Mouse (Mus musculus) hindbrain, embryonic 13.5 days (tissue): Measurements from ENCODE around the gene Rasl12. TPM values are rescaled to one million over a fixed set of nuclear protein-coding genes. Genes with fewer than 3 reads are reported as not detected.
A peak's percentile ranks its signal among the peaks of the same experiment; 100 is the strongest.

Experiments used
- ATAC-seq: fragments of 200-750 bp; cut with Nextera tagmentation; 2 replicates; pipeline ENCODE4 v1.8.0; 2017; ENCODE audit warnings: moderate TSS enrichment; ENCODE audit not compliant: low FRiP score
- H3K27ac ChIP-seq: fragments of 300-500 bp; sonication (generic); 2 replicates; pipeline ENCODE4 v1.5.1; 2015; ENCODE audit warnings: inconsistent platforms, mild to moderate bottlenecking, moderate library complexity
- H3K27me3 ChIP-seq: fragments of 300-500 bp; sonication (generic); 2 replicates; pipeline ENCODE4 v1.6.1; 2015; ENCODE audit warnings: mild to moderate bottlenecking, inconsistent platforms
- H3K36me3 ChIP-seq: fragments of 300-500 bp; sonication (generic); 2 replicates; pipeline ENCODE4 v1.6.1; 2015; ENCODE audit warnings: mild to moderate bottlenecking, inconsistent platforms
- H3K4me1 ChIP-seq: fragments of 300-500 bp; sonication (generic); replicated peaks from 2 replicates; pipeline ENCODE4 v1.6.1; 2015; ENCODE audit warnings: inconsistent platforms
- H3K4me2 ChIP-seq: fragments of 300-500 bp; sonication (generic); 2 replicates; pipeline ENCODE4 v1.6.1; 2015; ENCODE audit warnings: inconsistent platforms, mild to moderate bottlenecking, moderate library complexity
- H3K4me3 ChIP-seq: fragments of 300-500 bp; sonication (generic); 2 replicates; pipeline ENCODE4 v1.5.1; 2015; ENCODE audit warnings: mild to moderate bottlenecking, inconsistent platforms
- H3K9ac ChIP-seq: fragments of 300-500 bp; sonication (generic); 2 replicates; pipeline ENCODE4 v1.6.1; 2015; ENCODE audit warnings: mild to moderate bottlenecking, inconsistent platforms
- H3K9me3 ChIP-seq: fragments of 300-500 bp; sonication (generic); 2 replicates; pipeline ENCODE4 v1.6.1; 2016; ENCODE audit warnings: inconsistent platforms
- WGBS: fragments of 180-500 bp; shearing (Covaris S2); methylation state at CpG from one replicate; pipeline ENCODE4 v1.1.7; 2015; 5-methylcytosine and 5-hydroxymethylcytosine counted together
- polyA plus RNA-seq: library from polyadenylated mRNA; unstranded; fragments of >200 nt; fragmentation: Nextera tagmentation; extraction: Ambion mirVana; gene quantifications from 2 replicates; pipeline ENCODE4 v1.2.1, GENCODE M21; 2015

Gene Rasl12
- 7.1 and 7.9 TPM in 2 replicates for polyA plus RNA-seq

DNA sequence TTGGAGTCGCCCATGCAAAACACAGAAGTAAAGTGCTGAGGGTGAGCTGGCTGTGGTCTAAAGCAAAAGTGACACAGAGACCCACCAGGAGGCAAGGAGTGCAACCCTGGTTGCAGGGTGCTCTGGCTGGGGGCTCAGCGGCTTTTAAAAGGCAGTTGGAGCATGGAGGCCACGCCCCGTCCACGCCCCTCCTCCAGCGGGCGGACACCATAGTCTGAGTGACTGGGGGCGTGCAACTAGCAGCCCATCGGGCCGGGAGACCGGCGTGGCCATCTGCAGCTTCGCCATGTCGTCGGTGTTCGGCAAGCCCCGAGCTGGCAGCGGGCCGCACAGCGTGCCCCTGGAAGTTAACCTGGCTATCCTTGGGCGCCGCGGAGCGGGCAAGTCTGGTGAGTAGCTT lies at the start of gene Rasl12:
Rasl12 (plus strand) TSS at position 228 of the 400 bp plus-strand sequence.
- Histone ChIP-seq H3K36me3 (no peaks in the 10 kb centered on the region), H3K9me3 (no peaks in the 10 kb centered on the region), H3K27ac (no peak within 1 kb of the TSS), H3K4me3 (peak within 1 kb of the TSS; percentile 45), H3K9ac (peak within 1 kb of the TSS; percentile 66), H3K4me1 (peaks cover 11% of the 10 kb centered on the region), H3K4me2 (peak within 1 kb of the TSS; percentile 66), H3K27me3 (peaks cover 20% of the 10 kb centered on the region)
- peak; percentile 65 for ATAC-seq
- WGBS = under 1% methylated on average over 24 of the region's 24 CpGs

DNA sequence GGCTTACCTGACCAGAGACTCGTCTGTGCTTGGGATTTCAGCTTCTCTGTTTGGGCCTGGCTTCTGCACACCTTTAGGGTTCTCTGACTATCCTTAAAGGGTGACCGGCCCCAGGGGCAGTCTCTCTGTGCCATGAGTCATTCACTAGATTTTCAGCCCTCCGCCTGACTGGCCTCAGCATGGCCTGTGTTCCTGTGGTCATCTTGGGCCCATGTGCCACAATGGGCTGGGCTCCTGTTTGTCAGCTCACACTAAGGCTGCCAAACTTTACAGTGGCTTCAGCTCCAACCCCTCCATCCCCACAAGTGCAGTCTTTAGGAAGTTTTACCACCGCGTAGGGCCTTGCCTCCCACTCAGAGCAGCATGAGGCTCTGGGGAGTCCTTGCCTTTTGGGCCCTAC lies 45.1 kb upstream of the Rasl12 start:
- ATAC-seq = no peak
- H3K9me3 ChIP-seq = no peaks in the 10 kb centered on the region
- no peak overlapping the region for H3K9ac ChIP-seq
- no peak overlapping the region for H3K27ac ChIP-seq
- peaks cover 41% of the 10 kb centered on the region for H3K36me3 ChIP-seq
- H3K4me3 ChIP-seq = no peak overlapping the region
- 88% methylated on average over 5 of the region's 5 CpGs for WGBS
- H3K4me2 ChIP-seq = no peak overlapping the region
- peaks cover 19% of the 10 kb centered on the region for H3K4me1 ChIP-seq
- no peaks in the 10 kb centered on the region for H3K27me3 ChIP-seq

DNA sequence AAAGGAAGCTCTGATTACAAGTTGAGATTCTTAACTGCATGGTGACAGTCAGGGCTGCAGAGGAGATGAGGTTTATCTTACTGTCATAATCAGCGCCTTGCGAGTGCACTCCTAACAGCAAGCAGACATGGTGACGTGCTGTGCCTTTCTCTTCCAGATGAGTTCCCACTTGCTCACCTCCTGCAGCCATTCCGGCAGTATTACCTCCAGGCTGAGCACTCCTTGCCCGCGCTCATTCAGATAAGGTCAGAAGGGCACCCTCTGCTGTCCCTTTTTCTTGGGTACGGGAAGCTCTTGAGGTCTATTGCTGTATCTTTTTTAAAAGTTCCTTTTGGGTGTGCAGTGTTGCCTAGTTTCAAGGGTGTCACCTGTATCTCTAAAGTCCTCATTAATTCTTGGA lies 41.7 kb upstream of the Rasl12 start:
- Histone ChIP-seq H3K27ac (no peak overlapping the region), H3K4me1 (0 out of 2 replicates have a peak, but pooled peaks cover 5% of the 10 kb centered on the region), H3K4me2 (no peak overlapping the region), H3K4me3 (no peak overlapping the region), H3K9me3 (no peaks in the 10 kb centered on the region), H3K9ac (no peak overlapping the region), H3K36me3 (peaks cover 70% of the 10 kb centered on the region), H3K27me3 (no peaks in the 10 kb centered on the region)
- ATAC-seq = no peak
- 90% methylated on average over 7 of the region's 7 CpGs for WGBS

DNA sequence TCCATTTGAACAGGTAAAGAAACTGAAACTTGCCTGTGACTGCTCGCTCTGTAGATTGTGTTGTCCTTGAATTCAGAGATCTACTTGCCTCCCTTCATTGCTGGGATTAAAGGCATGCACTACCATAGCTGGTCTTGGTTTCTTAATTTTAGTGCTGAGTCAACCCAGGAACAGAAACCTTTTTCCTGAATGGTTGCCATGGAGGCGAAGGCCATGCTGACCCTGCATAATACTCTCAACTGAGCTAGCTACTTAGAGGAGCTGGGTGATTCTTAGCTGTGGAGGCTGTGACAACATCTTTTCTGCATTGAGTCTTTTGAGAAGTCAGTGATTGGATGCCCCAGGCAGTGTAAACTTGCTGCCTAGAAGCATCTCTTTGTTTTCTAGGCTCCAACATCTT lies 41.3 kb upstream of the Rasl12 start:
- Histone ChIP-seq H3K4me1 (0 out of 2 replicates have a peak, but pooled peaks cover 5% of the 10 kb centered on the region), H3K4me2 (no peak overlapping the region), H3K9ac (no peak overlapping the region), H3K9me3 (no peaks in the 10 kb centered on the region), H3K4me3 (no peak overlapping the region), H3K27ac (no peak overlapping the region), H3K27me3 (no peaks in the 10 kb centered on the region), H3K36me3 (peaks cover 74% of the 10 kb centered on the region)
- 94% methylated on average over 2 of the region's 2 CpGs for WGBS
- ATAC-seq = no peak

DNA sequence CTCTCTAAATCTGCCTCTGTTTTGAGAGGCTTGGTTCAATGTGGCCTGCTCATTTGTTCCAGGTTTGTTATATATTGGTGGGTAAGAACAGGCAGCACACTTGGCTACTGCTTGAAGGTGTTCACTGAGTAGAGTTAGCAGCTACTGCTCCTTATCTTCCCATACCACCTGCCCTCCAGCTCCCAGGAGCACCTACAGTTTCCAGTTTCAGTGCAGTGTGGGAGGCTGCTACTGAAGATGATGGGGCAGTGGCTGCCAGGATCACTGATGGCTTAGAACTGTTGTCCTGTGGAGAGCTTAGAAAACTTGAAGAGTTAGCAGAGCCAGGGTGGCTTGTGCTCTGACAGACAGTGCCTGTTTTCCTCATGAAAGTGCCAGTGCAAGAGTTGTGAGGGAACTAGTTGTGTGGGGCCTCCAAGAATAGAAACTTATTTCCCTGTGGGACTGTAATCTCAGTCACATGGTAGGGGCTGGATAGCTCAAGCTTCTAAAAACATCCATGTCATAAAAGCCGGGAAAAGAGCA lies 39.3 kb upstream of the Rasl12 start:
- no peak overlapping the region for H3K4me2 ChIP-seq
- ATAC-seq = no peak
- H3K27ac ChIP-seq = no peak overlapping the region
- 92% methylated on average over 1 of the region's 1 CpGs for WGBS
- H3K9ac ChIP-seq = no peak overlapping the region
- H3K27me3 ChIP-seq = no peaks in the 10 kb centered on the region
- H3K4me3 ChIP-seq = no peak overlapping the region
- no peaks in the 10 kb centered on the region for H3K9me3 ChIP-seq
- no peaks in the 10 kb centered on the region for H3K4me1 ChIP-seq
- peaks cover 84% of the 10 kb centered on the region for H3K36me3 ChIP-seq

DNA sequence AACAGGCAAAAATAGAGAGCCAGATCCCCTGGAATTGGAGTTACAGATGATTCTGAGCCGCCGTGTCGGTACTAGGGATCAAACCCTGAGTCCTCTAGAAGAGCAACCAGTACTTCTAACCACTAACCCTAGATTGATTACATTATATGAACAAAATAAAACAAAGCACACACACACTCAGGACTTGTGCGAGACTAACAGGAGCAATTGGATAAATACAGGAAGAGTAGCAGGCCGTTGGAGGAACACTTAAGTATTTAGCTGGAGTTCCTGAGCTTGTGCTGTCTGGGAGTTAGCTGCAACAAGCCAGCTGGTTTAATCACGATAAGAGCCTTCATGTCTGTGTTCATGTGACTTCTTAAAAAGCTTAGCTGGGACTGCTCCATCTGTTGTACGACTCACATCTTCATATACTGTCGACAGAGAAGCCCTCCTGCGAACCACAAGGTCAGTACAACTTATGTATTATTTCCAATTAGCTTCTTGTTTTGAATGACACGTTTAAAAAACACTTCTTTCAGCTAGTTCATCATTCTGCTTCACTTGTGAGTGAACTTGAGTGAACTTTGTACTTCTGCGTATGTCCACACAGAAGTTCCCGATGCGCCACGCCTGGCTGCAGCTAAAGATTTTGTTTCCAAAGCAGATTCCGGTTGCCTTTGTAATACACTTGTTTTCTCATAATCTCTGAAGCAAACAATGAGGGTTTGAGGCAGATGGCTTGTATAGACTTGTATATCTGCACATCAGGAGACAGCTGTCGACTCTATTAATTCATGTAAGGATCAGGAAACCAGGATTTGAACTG lies 37.5 kb upstream of the Rasl12 start, which contains the start of gene Ubap1l:
Ubap1l (plus strand) TSS at position 401 of the 808 bp plus-strand sequence.
- no peak for ATAC-seq
- Histone ChIP-seq H3K4me1 (no peaks in the 10 kb centered on the region), H3K36me3 (peaks cover 79% of the 10 kb centered on the region)

DNA sequence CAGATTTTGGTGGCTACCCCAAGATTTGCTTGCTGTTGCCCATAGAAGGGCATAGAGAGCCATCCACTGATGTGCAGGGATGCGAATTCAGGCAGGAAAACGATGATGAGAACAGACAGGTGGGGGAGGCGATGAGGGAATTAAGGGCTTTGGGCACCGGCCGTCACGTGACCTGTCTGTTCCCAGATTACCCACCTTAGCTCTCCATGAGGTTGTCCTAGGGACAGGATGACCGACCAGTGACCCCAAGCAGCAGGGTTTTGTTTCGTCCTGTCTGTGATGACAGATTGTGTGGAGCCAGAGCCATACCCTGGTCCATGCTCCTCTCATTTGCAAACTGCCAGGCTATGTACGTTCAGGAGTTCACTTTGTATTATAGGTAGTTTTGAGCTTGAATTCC lies 34.6 kb upstream of the Rasl12 start:
- Histone ChIP-seq H3K27ac (no peak overlapping the region), H3K4me1 (no peaks in the 10 kb centered on the region), H3K27me3 (no peaks in the 10 kb centered on the region), H3K4me2 (no peak overlapping the region), H3K9ac (no peak overlapping the region), H3K36me3 (peaks cover 52% of the 10 kb centered on the region), H3K9me3 (no peaks in the 10 kb centered on the region), H3K4me3 (no peak overlapping the region)
- no peak for ATAC-seq
- WGBS = 52% methylated on average over 9 of the region's 9 CpGs

More for the DNA sequence above, 37.5 kb upstream of the Rasl12 start, which contains the start of gene Ubap1l:
- WGBS = 92% methylated on average over 16 of the region's 16 CpGs
- H3K4me2 ChIP-seq = no peak within 1 kb of the TSS
- no peak within 1 kb of the TSS for H3K9ac ChIP-seq
- no peaks in the 10 kb centered on the region for H3K9me3 ChIP-seq
- H3K4me3 ChIP-seq = no peak within 1 kb of the TSS
- H3K27ac ChIP-seq = no peak within 1 kb of the TSS
- H3K27me3 ChIP-seq = no peaks in the 10 kb centered on the region

DNA sequence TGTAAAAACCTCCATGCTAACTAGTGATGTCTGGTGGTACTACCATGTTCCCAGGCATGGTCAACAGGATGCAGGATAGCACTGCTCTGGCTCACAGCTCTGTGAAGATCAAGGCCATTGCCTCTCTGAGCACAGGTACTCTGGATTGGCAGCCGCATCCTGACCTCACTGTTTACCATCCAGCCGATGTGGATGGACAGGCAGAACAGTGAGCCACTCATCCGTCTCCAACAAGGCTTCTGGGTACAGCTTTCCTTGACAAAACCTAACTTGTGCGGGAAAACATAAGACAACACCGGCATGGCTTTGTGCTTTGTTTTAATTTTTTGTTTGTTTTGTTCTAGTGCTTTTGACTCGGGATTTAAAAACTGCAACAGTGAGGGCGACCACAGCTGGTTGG lies 32.6 kb upstream of the Rasl12 start:
- H3K27ac ChIP-seq = no peak overlapping the region
- no peaks in the 10 kb centered on the region for H3K4me1 ChIP-seq
- H3K36me3 ChIP-seq = peaks cover 39% of the 10 kb centered on the region
- no peak overlapping the region for H3K9ac ChIP-seq
- WGBS = 95% methylated on average over 7 of the region's 7 CpGs
- no peaks in the 10 kb centered on the region for H3K9me3 ChIP-seq
- no peaks in the 10 kb centered on the region for H3K27me3 ChIP-seq
- H3K4me3 ChIP-seq = no peak overlapping the region
- H3K4me2 ChIP-seq = no peak overlapping the region
- no peak for ATAC-seq

DNA sequence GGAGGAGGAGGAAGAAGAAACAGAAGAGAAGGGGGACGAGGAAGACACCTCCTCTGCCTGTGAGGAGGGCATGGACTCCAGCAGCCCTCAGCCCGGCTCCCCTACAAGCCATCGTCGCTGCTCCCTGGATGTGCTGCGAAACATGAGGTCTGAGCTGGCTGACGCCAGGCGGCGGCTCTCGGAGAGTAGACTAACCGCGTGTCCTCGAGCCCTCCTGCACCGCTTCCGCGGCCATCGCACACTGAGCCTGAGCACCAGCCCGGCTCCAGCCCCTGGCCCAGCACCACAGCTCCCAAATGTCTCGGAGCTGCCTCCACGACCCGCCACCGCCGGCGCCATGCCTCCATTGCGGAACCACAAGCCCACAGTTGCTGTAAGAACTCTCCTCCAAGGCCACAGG lies 26.6 kb upstream of the Rasl12 start:
- Histone ChIP-seq H3K4me2 (no peak overlapping the region), H3K27ac (no peak overlapping the region), H3K9me3 (no peaks in the 10 kb centered on the region), H3K36me3 (peaks cover 45% of the 10 kb centered on the region), H3K4me3 (no peak overlapping the region), H3K27me3 (no peaks in the 10 kb centered on the region), H3K9ac (no peak overlapping the region), H3K4me1 (no peaks in the 10 kb centered on the region)
- 79% methylated on average over 24 of the region's 24 CpGs for WGBS
- no peak for ATAC-seq

DNA sequence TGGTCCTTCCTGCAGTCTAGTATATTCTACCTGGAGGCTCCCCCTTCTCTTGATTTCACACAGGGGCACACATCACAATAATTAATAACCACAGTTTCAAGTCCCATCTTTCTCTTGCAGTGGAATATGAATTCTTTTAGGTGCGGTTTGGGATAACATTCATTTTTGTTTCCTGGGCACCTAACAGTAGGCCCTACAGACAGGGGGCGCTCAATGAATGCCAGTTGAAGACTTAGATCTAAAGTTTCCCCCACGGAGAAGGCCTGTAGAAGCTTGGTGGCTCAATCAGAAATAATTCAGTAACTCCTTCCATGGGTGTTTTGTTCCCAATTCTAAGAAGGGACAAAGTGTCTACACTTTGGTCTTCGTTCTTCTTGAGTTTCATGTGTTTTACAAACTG lies 25.9 kb upstream of the Rasl12 start:
- H3K27me3 ChIP-seq = no peaks in the 10 kb centered on the region
- no peak overlapping the region for H3K27ac ChIP-seq
- H3K4me2 ChIP-seq = no peak overlapping the region
- H3K4me3 ChIP-seq = no peak overlapping the region
- H3K36me3 ChIP-seq = peaks cover 51% of the 10 kb centered on the region
- H3K9me3 ChIP-seq = no peaks in the 10 kb centered on the region
- 80% methylated on average over 4 of the region's 4 CpGs for WGBS
- H3K4me1 ChIP-seq = no peaks in the 10 kb centered on the region
- H3K9ac ChIP-seq = no peak overlapping the region
- ATAC-seq = no peak

DNA sequence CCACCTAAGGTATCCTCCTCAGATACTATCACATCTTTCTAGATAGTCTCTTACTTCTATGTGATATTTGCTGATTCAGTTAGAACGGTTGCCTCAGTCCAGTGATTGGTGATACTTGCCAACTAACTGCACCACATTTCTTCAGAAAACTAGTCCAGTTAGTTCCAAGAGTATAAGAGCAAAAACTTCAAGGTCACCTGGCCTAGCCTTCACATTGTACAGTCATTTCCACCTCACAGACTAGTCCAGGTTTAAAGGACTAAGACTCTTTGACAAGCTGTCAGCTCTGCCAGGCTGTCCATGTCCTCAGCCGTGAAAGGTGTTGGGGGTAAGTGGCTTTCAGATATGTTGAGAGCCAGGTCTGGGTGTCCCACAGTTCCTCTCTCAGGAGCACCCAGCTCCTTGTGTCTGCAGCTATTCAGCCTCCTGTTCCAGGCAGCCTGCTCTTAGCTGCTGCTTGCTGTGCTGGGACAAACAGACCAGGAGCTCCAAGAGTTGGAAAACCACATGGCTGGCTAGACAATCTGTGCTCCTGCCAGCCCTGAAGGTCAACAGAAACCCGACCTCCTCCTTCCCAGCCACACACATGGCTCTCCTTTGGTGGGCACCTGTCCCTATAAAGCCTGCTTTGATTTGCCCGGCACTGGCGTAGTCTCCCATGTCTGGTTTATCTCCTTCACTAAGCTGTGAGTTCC lies 23.7 kb upstream of the Rasl12 start:
- no peak for ATAC-seq
- WGBS = 83% methylated on average over 5 of the region's 5 CpGs
- Histone ChIP-seq H3K27me3 (no peaks in the 10 kb centered on the region), H3K36me3 (peaks cover 61% of the 10 kb centered on the region), H3K4me3 (no peak overlapping the region), H3K4me1 (no peaks in the 10 kb centered on the region), H3K9ac (no peak overlapping the region), H3K27ac (no peak overlapping the region), H3K4me2 (no peak overlapping the region), H3K9me3 (no peaks in the 10 kb centered on the region)

DNA sequence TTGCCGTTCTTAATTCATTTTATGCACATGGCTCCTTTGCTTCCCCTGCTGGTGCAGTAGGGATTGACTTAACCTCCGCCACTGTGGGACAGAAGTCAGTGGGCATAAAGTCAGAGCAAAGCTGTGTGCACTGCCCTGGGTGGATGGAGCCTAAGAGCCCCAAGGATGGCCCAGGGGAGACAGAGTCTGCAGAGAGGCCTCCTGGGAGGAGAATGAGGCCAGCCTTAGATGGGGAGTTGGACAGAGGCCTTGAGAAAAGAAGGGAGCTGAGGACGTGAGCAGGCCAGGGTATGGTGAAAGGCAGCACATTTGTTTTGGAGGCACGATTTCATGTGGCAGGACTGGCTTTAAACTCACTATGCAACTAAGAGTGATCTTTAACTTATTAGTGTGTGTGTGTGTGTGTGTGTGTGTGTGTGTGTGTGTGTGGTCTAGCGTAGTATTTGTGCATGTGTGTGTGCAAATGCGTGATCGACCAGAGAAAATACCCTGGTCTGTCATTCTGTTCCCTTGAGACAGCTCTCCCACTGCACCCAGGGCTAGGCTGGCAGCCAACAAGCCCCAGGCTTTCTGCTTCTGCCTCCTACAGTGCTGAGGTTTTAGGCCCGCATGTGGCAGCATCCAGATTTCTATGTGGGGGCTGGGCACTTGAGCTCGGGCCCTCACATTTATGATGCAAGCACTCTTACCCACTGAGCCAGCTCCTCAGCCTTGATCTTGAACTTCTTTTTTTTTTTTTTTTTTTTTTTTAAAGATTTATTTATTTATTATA lies 23.0 kb upstream of the Rasl12 start:
- 78% methylated on average over 9 of the region's 9 CpGs for WGBS
- Histone ChIP-seq H3K27ac (no peak overlapping the region), H3K4me3 (no peak overlapping the region), H3K27me3 (no peaks in the 10 kb centered on the region), H3K4me1 (no peaks in the 10 kb centered on the region), H3K9me3 (no peaks in the 10 kb centered on the region), H3K36me3 (peaks cover 61% of the 10 kb centered on the region), H3K4me2 (no peak overlapping the region), H3K9ac (no peak overlapping the region)
- ATAC-seq = no peak
